Mouse (Mus musculus) T-cell, adult 2 months (primary cell): ENCODE measurements around the gene Map3k7.

Source experiments
- DNase-seq: peaks from one replicate; pipeline ENCODE4 v3.0.0; 2022; ENCODE audit warnings: low spot score

The Map3k7 gene

DNA sequence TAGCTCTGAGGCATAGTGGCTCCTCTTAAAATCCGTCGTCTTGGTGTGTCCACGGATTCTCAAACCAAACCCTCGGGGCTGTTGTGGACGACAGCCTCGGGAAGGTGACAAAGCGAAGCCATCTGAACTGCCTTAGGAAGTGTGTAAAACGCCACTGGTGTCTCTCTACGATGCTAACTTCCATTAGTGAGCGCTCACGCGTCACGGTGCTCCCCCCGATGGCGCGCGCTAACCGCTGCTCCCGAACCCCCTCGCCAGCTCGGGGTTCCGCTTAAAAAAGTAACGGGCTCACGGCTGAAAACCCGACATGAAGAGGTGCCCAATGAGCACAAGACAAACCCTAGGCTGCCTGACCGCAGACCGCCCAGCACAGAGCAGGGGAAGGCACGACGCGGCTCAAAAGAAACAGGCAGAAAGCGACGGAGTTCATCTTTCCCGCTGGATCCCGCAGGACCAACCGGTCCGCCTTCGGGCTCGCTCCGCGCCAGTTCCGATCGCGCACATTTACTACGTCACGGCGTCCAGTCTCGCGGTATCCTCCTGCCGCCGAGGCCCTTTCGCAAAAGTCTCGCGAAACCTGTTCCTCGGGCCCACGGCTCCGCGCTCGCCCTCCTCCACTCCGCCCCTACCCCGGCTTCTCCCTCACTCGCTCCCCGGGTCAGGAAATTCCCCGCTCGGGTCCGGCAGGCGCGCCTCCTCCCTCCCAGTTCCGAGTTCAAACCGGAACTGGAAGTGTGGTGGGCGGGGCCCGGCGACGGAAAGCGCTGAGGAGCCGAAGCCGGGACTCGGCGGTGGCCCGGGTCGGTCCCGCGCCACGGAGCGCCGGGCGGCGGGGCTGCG, at the start of gene Map3k7:
Gene Map3k7, plus strand, starts transcription at position 744 of the 840 bp plus-strand sequence.
- peak; percentile 94 for DNase-seq

DNA sequence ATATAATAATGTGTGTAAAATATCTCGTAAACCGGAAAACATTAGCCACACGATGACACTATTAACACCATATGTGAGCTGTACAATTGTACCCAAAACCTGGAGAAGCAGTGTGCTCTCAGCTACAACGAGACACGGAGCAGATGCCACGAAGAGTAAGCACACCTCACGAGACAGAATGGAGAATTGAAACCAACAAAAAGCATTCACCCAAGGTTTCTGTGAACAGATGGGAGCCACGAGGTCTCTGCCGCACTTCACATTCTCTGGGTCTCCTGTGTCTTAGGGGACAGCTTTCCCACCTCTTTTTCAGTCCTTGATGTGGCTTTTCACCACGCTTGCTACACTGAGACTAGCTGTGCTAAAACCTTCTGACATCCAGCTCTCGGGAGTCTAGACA, 48.8 kb upstream of the Map3k7 start:
- DNase-seq = no peak

DNA sequence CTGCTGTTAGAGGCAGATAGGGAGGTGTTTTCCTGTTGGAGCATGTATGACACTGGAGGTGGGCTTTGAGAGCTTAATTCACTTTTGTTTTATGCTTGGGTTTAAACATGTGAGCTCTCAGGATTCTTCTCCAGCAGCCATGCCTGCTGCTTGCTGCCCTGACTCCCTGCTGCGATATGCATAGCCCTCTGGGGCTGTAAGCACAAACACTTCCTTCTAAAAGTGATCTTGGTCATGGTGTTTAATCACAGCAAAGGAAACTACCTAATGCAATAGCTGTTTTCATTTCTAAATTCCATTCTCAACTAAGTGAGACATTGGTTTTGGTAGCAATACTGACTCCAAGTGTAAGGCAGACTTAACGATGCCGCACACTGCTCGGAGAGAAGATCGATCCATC, 45.2 kb upstream of the Map3k7 start:
- DNase-seq = no peak

DNA sequence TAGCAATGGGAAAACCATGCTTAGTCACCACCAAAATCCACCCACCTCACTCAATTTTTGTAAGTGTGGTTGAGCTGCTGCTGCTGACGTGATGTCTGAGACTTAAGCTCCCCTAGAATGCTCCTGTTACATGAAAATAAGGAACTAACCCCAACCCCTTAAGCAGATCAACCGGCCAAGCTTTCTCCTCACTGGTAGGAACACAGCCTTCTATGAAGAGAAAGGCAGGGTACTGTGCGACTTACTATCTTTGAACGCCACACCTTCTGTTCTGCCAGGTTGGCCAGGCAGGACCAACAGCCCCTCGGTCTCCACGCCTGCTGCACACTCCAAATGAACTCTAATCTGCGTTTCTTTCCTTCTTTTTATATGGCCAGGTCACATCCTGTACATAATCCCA, 41.7 kb upstream of the Map3k7 start:
- DNase-seq = no peak

DNA sequence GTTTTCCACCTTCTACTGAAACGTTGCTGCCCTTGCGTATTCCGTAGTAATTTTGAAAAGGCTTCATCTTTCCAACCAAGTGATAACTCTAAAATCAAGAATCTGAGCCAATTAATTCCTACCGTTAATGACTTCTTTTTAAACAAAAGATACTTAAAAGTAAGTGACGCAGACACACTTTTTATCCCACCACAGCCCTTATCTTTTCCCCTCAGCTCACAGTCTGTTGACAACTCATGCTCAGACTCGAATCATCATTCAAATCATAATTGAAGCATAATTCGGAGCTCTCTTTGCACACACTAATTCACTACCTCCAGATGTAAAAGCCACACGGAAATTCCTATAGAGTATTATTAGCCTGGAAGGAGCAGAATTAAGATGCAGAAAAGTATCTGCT, 40.5 kb upstream of the Map3k7 start:
- DNase-seq = no peak

GRCm38 (mm10) chr4:31924301-31925185, 39.4 kb upstream of the Map3k7 start:
- no peak for DNase-seq

DNA sequence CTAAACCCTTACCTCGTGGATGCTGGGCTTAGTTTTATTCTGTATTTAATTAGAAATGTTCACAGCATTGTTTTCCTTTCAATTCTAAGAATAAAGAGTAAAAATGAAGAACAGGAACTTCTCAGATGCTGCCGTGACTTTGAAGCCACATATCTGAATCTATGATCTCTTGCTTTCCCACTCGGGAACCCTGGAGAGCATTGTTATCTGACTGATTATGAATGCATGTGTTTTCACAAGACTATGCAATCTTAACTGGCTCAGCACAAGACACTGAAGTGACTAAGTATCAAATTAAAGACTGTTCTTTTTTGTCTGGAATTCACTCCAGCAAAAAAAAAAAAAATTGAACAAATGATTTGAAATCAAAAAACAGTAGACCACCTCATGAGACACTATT, 30.7 kb upstream of the Map3k7 start:
- no peak for DNase-seq

DNA sequence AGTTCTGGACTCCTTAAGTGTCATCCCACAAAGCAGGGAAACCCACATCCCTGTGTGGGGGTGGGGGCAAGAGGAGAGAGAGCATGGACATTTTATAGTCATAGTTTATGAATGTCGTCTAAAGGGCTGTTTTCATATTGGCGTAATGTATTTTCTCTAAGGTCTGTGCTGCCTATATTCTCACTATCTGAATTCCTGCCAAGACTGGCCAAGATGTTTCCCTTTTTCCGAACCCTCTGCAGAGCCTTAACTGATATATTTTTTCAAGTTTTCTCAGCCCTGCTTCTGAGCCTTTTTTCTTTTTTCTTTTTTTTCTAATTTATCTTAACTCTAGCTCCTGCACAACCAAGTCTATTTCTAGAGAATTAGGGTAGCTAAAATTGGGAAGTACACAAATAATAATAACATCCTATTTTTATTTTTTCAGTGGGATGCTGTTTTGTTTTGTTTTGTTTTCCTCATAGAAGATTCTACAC, 28.0 kb upstream of the Map3k7 start:
- DNase-seq = no peak

- no peak for DNase-seq
Measured at GRCm38 (mm10) chr4:31936358-31936757, 27.5 kb upstream of the Map3k7 start.

DNA sequence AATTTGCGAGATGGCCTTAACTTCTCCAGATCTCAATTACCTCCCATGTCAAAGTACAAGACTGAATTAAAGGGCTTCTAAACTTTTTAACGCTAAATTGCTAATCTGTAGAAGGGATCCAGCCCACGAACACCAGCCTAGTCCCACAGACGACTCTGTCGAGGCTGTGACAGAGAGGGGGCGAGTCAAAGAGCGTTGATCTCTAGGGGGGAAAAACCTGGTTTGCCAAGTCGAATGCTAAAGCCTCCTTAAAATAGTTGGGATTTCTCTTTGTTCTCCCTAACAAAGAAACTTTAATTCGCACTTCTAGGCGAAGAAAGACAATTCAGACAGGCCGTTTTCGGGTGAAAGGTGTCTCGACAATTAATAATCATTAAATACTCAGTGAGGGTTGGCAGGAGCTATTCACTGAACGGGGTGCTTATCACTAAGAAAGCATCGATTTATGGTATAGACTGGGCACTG, 27.0 kb upstream of the Map3k7 start:
- no peak for DNase-seq

- DNase-seq = no peak
Measured at GRCm38 (mm10) chr4:31937376-31938281, 26.3 kb upstream of the Map3k7 start.

DNA sequence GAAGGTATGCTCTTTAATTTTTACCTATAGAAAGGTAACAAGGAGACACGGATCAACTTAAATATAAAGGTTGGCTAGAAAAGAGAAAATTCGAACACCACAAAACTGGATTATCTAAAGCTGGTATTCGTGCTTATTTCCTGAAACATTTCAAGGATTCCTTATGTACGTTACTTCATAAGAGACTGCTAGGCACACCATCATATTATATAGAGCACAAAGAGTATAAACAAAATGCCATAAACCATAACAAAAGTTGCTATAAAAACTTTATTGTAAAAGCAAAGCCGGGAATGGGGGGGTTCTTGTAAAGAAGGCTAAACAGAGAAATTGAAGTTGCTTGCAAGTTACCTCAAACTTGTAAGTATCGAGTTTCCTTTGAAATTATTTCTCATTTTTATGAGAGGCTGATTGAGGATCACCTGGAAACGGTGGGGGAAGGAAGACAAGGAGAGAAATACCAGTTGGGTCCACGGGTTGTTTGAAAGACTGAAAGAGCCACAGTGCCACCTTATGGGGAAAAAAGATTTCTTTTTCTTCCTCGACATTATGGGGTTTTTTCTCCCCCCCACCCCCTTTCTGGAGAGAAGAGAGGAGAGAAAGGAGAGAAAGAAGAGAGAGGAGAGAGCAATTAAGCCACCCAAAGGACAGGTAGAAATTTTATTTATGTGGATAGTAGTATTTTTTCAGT, 25.3 kb upstream of the Map3k7 start:
- no peak for DNase-seq

DNA sequence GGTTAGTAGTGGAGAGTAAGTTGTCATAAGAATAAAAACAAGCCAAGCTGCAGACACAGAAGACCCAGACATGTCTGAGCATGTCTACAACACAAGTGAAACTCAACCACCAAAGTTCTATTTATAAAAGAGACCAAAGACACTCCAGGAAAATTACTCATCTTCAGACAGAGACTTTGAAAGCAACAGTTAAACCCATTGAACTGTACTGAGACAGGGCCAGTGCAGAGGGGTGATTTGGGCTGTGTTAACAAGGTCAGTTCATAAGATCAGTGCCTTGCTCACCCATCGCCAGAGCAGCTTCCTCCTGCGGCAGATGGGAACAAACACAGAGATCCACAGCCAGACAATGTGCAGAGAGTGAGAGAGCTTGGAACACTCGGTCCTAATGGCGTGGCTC, 22.3 kb upstream of the Map3k7 start:
- DNase-seq = no peak

DNA sequence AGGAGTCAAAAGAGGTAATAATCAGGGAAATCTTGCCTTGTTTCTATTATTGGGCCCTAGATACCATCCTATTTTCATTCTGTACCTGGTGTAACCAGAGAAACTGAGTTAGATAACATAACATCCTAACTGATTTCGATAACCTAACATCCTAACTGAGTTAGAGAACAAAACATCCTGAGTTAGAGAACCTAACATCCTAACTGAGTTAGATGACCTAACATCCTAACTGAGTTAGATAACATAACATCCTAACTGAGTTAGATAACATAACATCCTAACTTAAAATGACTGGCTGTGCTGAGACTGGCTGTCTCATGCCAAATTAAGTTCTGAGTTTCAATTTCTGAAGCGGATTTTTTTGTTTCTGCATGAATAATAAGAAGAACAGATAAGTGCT, 20.9 kb upstream of the Map3k7 start:
- DNase-seq = no peak

DNA sequence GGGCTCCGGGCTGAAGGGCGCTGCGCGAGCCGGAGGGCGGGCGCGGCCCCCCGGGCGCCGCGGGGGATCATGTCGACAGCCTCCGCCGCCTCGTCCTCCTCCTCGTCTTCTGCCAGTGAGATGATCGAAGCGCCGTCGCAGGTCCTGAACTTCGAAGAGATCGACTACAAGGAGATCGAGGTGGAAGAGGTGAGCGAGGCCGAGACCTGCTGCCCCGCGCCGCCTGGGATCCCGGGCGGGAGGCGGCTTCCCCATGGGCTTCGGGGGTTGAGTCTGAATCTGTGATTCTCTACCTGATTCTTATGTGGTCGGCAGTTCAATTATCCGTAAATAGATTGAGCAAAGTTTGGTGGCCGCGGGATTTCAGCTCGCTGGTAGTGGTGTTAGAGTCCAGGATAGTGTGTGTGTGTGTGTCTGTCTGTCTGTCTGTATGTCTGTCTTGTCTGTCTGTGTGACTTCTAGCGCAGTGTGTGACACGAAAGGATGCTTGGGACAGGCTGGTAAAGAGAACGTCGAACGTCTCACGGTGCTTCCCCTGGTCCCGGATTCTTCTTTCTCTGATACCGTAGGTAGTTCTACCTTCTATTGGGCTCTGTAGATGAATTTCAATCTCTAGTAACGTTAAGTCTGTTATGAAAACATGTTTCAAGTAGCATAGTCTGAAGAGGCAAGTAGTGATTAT, 438 bp downstream of the Map3k7 start:
- peak; percentile 29 for DNase-seq

DNA sequence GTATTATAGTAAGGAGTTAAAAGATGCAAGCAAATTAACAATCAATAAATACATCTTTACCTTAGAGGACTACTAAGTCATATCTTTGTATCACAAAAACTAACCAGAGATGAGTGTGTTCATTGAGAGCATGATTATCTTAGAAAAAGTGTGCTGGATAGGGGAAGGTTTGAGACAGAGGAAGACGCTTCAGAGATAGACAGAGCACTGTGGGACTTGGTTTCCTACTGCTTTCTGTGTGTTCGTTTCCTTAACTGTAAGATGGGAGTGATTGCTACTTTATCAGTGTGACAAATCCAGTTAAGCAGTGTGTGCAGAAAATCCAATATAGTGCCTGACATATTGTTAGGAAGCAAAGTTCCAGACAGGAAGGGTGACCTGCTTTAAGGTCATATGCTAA, 1.3 kb downstream of the Map3k7 start:
- no peak for DNase-seq

DNA sequence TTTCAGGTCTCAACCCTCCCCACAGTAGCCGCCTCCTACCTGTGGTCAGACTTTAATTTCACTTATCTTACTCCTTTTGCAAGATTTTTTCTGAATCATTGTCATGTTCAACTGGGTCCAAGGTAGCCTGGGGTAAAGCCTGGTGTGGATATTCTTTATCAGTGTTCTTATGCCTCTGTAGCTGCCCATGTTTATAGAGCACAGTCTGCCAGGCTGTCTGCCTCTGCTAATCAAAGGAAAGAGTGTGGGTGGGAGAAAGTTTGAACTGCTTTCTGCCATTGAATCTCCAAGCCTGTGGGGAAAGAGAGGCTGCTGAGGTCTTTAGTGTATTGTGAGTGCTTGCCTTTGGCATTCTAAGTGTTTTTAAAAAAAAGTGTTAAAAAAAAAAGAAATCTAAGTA, 7.5 kb downstream of the Map3k7 start:
- no peak for DNase-seq

GRCm38 (mm10) chr4:31972181-31972580, 8.3 kb downstream of the Map3k7 start:
- peak; percentile 22 for DNase-seq

GRCm38 (mm10) chr4:31975260-31975950, 11.5 kb downstream of the Map3k7 start:
- no peak for DNase-seq

GRCm38 (mm10) chr4:31981863-31982262, 18.0 kb downstream of the Map3k7 start:
- no peak for DNase-seq
